Mouse (Mus musculus) lung, adult 2 months (tissue): Measurements from ENCODE around the gene Arpc1b.

Experiments used
- CTCF ChIP-seq: fragments of 200-500 bp; IDR thresholded peaks from 2 replicates; pipeline ENCODE4 v1.5.1; 2011; ENCODE audit warnings: mild to moderate bottlenecking, low read length, control low read depth; ENCODE audit not compliant: insufficient read depth
- POLR2A ChIP-seq: fragments of 200-500 bp; IDR thresholded peaks from 2 replicates; pipeline ENCODE4 v1.6.1; 2011; ENCODE audit warnings: low read depth, mild to moderate bottlenecking, control low read depth, low read length, borderline replicate concordance; ENCODE audit errors: extremely low read depth

GRCm38 (mm10) chr5:145088186-145088585 is 25.8 kb upstream of the Arpc1b start:
- TF ChIP-seq POLR2A (no peak), CTCF (no peak)
